Mouse (Mus musculus) intestine, embryonic 15.5 days (tissue): ENCODE measurements around the gene Scn10a. TPM values are rescaled to one million over a fixed set of nuclear protein-coding genes. Genes with fewer than 3 reads are reported as not detected.

Experiments used
- ATAC-seq: fragments of 200-750 bp; cut with Nextera tagmentation; 2 replicates; pipeline ENCODE4 v1.8.0; 2017; ENCODE audit warnings: moderate TSS enrichment, moderate library complexity
- H3K27ac ChIP-seq: fragments of 300-500 bp; sonication (generic); 2 replicates; pipeline ENCODE4 v1.5.1; 2015; ENCODE audit warnings: mild to moderate bottlenecking, inconsistent platforms
- H3K27me3 ChIP-seq: fragments of 300-500 bp; sonication (generic); replicated peaks from 2 replicates; pipeline ENCODE4 v1.6.1; 2015; ENCODE audit warnings: inconsistent platforms
- H3K36me3 ChIP-seq: fragments of 300-500 bp; sonication (generic); 2 replicates; pipeline ENCODE4 v1.6.1; 2015; ENCODE audit warnings: inconsistent platforms
- H3K4me1 ChIP-seq: fragments of 300-500 bp; sonication (generic); replicated peaks from 2 replicates; pipeline ENCODE4 v1.6.1; 2015; ENCODE audit warnings: inconsistent platforms
- H3K4me2 ChIP-seq: fragments of 300-500 bp; sonication (generic); replicated peaks from 2 replicates; pipeline ENCODE4 v1.6.1; 2015; ENCODE audit warnings: mild to moderate bottlenecking, inconsistent platforms
- H3K4me3 ChIP-seq: fragments of 300-500 bp; sonication (generic); replicated peaks from 2 replicates; pipeline ENCODE4 v1.5.1; 2015; ENCODE audit warnings: inconsistent platforms
- H3K9ac ChIP-seq: fragments of 300-500 bp; sonication (generic); 2 replicates; pipeline ENCODE4 v1.6.1; 2015; ENCODE audit warnings: inconsistent platforms
- H3K9me3 ChIP-seq: fragments of 300-500 bp; sonication (generic); 2 replicates; pipeline ENCODE4 v1.6.1; 2016; ENCODE audit warnings: inconsistent platforms
- WGBS: fragments of 180-500 bp; shearing (Covaris S2); methylation state at CpG from one replicate; pipeline ENCODE4 v1.1.7; 2015; 5-methylcytosine and 5-hydroxymethylcytosine counted together
- polyA plus RNA-seq: library from polyadenylated mRNA; unstranded; fragments of >200 nt; fragmentation: Nextera tagmentation; extraction: Ambion mirVana; gene quantifications from 2 replicates; pipeline ENCODE4 v1.2.1, GENCODE M21; 2015

Gene Scn10a
- polyA plus RNA-seq, 1 experiment from 2014 or later, result not detected

DNA sequence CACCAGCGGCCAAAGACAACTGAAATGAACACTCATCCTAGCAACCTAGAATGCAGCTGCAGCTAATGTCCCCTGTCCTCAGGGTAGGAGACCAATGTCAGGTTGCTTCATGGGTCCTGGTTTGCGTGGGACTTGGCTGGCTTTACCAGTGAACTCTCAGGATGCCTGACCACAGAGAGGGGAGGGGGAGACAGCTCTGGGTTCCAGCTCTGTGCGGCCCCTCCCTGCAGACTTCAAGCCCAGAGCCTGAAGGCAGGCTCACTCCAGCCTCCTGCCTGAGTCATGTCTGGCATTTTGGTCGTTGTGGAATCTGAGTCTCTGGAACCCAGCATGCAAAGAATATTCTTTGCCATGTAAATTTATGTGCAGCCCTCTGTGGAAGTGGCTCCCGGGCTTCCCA, 151.3 kb downstream of the Scn10a start:
- no peak overlapping the region for H3K4me2 ChIP-seq
- H3K36me3 ChIP-seq, result no peaks in the 10 kb centered on the region
- no peak overlapping the region for H3K9ac ChIP-seq
- H3K27ac ChIP-seq, result no peak overlapping the region
- H3K4me3 ChIP-seq, result no peak overlapping the region
- no peaks in the 10 kb centered on the region for H3K4me1 ChIP-seq
- ATAC-seq, result no peak
- no peaks in the 10 kb centered on the region for H3K9me3 ChIP-seq
- peaks cover 22% of the 10 kb centered on the region for H3K27me3 ChIP-seq
- WGBS, result 72% methylated on average over 5 of the region's 5 CpGs

DNA sequence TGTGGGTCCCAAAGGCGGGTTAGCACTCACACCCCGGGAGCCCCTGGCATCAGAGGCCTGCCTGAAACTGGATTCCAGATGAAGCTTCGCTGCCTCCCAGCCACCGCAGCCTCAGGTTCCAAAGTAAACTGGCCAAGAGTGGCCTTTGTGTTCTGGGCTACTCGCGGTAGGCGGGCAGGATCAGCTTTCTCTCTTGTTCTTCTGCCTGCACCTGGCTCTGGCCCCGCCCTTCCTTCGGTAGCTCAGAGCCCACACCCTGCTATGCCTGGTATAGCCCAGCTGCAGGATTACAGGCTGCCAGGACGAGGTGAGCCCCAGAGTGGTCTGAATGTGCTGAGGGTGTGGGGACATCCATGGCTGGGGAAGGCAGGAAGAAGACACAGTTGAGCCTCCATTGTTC, 152.9 kb downstream of the Scn10a start:
- Histone ChIP-seq H3K36me3 (no peaks in the 10 kb centered on the region), H3K4me1 (no peaks in the 10 kb centered on the region), H3K9ac (no peak overlapping the region), H3K27ac (no peak overlapping the region), H3K4me2 (no peak overlapping the region), H3K27me3 (peaks cover 6% of the 10 kb centered on the region), H3K4me3 (no peak overlapping the region), H3K9me3 (no peaks in the 10 kb centered on the region)
- ATAC-seq, result peak; percentile 49; the same call in 1 of the 2 replicates
- 8% methylated on average over 10 of the region's 10 CpGs for WGBS

DNA sequence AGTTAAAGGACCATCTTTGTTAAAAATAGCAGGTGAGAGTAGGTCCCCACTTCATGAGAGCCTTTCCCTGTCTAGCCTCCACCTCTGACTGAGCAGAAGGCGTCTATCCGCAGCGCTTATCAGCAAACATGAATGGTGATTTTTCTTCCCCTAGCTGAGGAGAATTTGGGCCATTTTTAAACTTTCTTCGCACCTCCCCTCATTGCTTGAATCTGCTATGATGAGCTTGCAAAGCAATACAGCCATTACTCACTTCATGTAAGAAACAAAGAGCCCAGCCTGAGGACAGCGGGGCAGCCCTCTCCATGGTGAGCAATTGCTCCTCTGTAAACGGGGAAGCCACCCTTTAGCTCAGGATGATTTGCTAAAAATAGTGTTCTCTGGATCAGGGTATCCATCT, 154.3 kb downstream of the Scn10a start:
- H3K9ac ChIP-seq, result no peak overlapping the region
- H3K4me3 ChIP-seq, result no peak overlapping the region
- no peak for ATAC-seq
- H3K4me2 ChIP-seq, result no peak overlapping the region
- 77% methylated on average over 6 of the region's 6 CpGs for WGBS
- no peaks in the 10 kb centered on the region for H3K36me3 ChIP-seq
- H3K9me3 ChIP-seq, result no peaks in the 10 kb centered on the region
- H3K27me3 ChIP-seq, result no peaks in the 10 kb centered on the region
- 0 out of 2 replicates have a peak, but pooled peaks cover 3% of the 10 kb centered on the region for H3K4me1 ChIP-seq
- H3K27ac ChIP-seq, result no peak overlapping the region

DNA sequence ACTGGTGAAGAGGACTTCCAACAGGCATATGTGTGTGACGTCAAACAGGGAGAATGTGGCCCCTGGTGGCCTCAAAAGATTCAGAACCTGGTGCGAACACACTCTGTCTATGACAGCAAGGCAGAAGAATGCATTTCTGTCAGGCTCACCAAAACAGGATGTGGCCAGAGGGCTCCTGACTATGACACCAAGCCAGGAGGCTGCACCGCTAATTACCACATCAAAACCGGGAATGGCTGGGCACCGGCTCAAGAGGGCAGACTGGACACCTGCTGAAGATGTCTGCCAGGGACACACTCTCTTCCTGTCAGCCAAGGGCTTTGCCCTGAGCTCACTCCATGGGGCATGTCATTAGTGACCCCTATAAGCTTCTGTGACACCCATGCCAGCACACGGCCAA, 155.5 kb downstream of the Scn10a start:
- WGBS, result 66% methylated on average over 6 of the region's 6 CpGs
- Histone ChIP-seq H3K36me3 (no peaks in the 10 kb centered on the region), H3K4me1 (0 out of 2 replicates have a peak, but pooled peaks cover 3% of the 10 kb centered on the region), H3K9ac (no peak overlapping the region), H3K27ac (no peak overlapping the region), H3K9me3 (no peaks in the 10 kb centered on the region), H3K4me3 (no peak overlapping the region), H3K4me2 (no peak overlapping the region), H3K27me3 (no peaks in the 10 kb centered on the region)
- no peak for ATAC-seq

DNA sequence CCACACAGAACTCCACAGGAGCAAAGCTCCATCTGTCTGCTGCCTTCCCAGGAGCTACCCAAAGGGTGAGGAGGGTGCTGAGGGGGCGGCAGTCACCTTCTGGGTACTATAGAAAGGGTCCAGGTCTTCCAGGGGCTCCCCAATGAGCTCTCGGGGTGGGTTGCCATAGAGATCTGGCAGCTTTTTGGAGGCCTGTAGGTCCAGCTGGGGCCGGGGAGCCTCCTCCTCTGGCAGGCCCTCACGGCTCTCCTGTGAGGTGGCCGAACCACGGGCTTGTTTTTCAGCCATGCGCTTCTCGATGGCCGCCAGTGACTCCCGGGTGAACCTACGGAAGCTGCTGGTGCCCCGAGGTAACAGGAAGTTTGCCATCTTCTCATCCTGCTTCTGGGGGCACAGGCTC, 156.9 kb downstream of the Scn10a start:
- Histone ChIP-seq H3K27me3 (no peaks in the 10 kb centered on the region), H3K4me1 (0 out of 2 replicates have a peak, but pooled peaks cover 3% of the 10 kb centered on the region), H3K9ac (no peak overlapping the region), H3K36me3 (no peaks in the 10 kb centered on the region), H3K4me3 (no peak overlapping the region), H3K27ac (no peak overlapping the region), H3K4me2 (no peak overlapping the region), H3K9me3 (no peaks in the 10 kb centered on the region)
- 68% methylated on average over 12 of the region's 12 CpGs for WGBS
- ATAC-seq, result no peak

DNA sequence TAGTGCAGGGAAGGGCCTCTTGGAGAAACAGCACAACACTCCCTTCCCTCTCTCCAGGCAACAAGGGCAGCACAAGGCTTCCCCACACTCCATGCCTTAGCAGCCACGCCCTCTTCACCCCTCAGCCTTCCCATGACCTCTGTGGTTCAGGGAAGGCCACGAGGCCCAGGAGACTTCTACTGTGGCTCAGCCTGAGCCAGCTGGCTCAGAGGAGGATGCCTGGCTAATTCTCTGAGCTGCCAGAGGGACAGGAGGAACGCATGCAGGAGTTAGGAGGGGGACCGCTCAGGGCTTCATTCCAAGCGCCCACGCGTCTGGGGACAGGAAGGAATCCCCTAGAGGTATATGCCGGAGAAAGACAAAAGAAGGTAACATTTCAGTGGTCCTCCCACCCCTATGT, 157.4 kb downstream of the Scn10a start:
- no peak overlapping the region for H3K4me3 ChIP-seq
- 63% methylated on average over 8 of the region's 8 CpGs for WGBS
- no peak for ATAC-seq

DNA sequence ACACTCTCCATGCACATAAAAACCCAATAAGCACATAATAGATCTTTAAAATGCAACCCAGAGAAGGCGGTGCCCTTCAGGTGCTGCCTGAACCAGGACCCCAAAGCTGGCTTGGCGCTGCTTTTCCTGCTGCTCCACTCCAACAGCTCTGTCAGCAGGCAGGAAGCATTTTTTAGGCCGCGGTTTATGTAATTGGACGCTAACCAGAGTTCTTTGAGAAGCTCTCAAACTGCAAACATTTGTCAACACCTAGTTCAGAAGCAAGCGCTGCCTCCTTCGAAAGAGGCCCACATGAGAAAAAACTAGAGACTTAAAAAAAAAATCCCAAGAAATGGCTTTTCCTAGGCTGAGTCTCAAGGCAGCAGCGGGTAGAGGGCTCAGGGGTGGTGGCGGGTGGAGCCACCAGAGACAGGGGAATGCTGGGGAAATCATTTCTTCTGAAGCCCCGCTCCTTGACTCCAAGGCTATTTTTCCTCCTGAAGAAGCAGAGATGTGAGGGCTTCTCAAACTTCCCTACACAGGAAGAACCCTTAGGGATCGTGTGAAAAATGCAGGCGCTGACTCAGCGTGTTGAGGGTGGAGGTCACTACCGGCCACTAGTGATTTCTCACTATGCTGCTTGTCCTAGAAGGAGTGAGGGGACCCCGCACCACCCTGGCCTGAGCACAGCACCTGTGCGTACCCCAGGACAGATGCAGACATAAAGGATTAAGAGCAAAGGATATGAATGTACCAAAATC, 159.4 kb downstream of the Scn10a start:
- Histone ChIP-seq H3K4me2 (no peak overlapping the region), H3K9ac (no peak overlapping the region), H3K36me3 (no peaks in the 10 kb centered on the region), H3K9me3 (no peaks in the 10 kb centered on the region), H3K27ac (no peak overlapping the region), H3K27me3 (no peaks in the 10 kb centered on the region), H3K4me3 (no peak overlapping the region), H3K4me1 (0 out of 2 replicates have a peak, but pooled peaks cover 3% of the 10 kb centered on the region)
- WGBS, result 60% methylated on average over 16 of the region's 16 CpGs
- no peak for ATAC-seq

More for the DNA sequence above, 157.4 kb downstream of the Scn10a start:
- no peak overlapping the region for H3K9ac ChIP-seq
- H3K27ac ChIP-seq, result no peak overlapping the region
- 0 out of 2 replicates have a peak, but pooled peaks cover 3% of the 10 kb centered on the region for H3K4me1 ChIP-seq
- H3K4me2 ChIP-seq, result no peak overlapping the region
- no peaks in the 10 kb centered on the region for H3K36me3 ChIP-seq
- H3K9me3 ChIP-seq, result no peaks in the 10 kb centered on the region
- H3K27me3 ChIP-seq, result no peaks in the 10 kb centered on the region

Other genes with a start within 250 kb of the Scn10a start
- gene Scn5a, start 140.3 kb downstream of the Scn10a start, polyA plus RNA-seq, result 0.45 TPM in 2 replicates
- gene Scn11a, start 106.1 kb upstream of the Scn10a start, polyA plus RNA-seq, result 0.04 TPM in 1 of 2 replicates, not detected in the other
- 38.2 and 41.6 TPM in 2 replicates for gene Wdr48, start 175.6 kb upstream of the Scn10a start, polyA plus RNA-seq
- gene Gorasp1, start 218.2 kb upstream of the Scn10a start, polyA plus RNA-seq, result 29.3 and 29.6 TPM in 2 replicates
- gene Ttc21a, start 218.3 kb upstream of the Scn10a start, polyA plus RNA-seq, result 0.11 TPM in 2 replicates